Comparison of ENCODE assay signal across 8 mouse cellular contexts in genomic region chr11:82763742-82764437, GRCm38 (mm10). TPM values are rescaled to one million over a fixed set of nuclear protein-coding genes. Genes with fewer than 3 reads are reported as not detected.
DNase-seq lines count a peak whose midpoint lies in the region; ATAC-seq and TF ChIP-seq lines count a peak whose summit lies in the region.

Gene Cct6b (minus strand): TSS chr11:82764321.
Gene Zfp830 (plus strand): TSS chr11:82764345.

- peak; percentile 99 for ATAC-seq in frontal cortex, adult (ENCODE audit: low TSS enrichment)
- peak; percentile 99 for ATAC-seq in lung, embryonic 15.5 days (ENCODE audit: borderline replicate concordance, extremely low read depth, low FRiP score, low TSS enrichment)

- H3K36me3 ChIP-seq in hindbrain, embryonic 10.5 days, result peaks cover 20% of the 10 kb centered on the region
- H3K36me3 ChIP-seq in lung, embryonic 15.5 days, result peaks cover 4% of the 10 kb centered on the region
- H3K36me3 ChIP-seq in thymus, adult 2 months (ENCODE audit: control insufficient read depth, insufficient read depth, low read length), result peaks cover 3% of the 10 kb centered on the region; the same call in 1 of the 2 replicates

- H3K4me2 ChIP-seq in lung, embryonic 15.5 days, result peak within 1 kb of the TSS; percentile 83

- DNase-seq in NIH3T3 (ENCODE audit: low read depth), result peak; percentile 98
- DNase-seq in cerebellum, adult 9-11 months, result peak; percentile 92
- DNase-seq in hindbrain, embryonic 10.5 days (ENCODE audit: low spot score), result peak; percentile 92
- peak; percentile 81 for DNase-seq in layer of hippocampus, adult 9-10 months (ENCODE audit: low spot score)
- peak; percentile 89 for DNase-seq in thymus, adult 2 months

- peak within 1 kb of the TSS; percentile 80 for H3K4me3 ChIP-seq in hindbrain, embryonic 10.5 days
- peak within 1 kb of the TSS; percentile 87 for H3K4me3 ChIP-seq in lung, embryonic 15.5 days
- peak within 1 kb of the TSS; percentile 84 for H3K4me3 ChIP-seq in olfactory bulb, adult 2 months (ENCODE audit: insufficient read depth, low read depth, low read length)
- H3K4me3 ChIP-seq in thymus, adult 2 months (ENCODE audit: control insufficient read depth, insufficient read depth, low read length), result peak within 1 kb of the TSS; percentile 65

- H3K9me3 ChIP-seq in hindbrain, embryonic 10.5 days, result no peaks in the 10 kb centered on the region
- H3K9me3 ChIP-seq in lung, embryonic 15.5 days, result no peaks in the 10 kb centered on the region

- peak within 1 kb of the TSS; percentile 85 for H3K9ac ChIP-seq in lung, embryonic 15.5 days

- under 1% methylated on average over 44 of the region's 44 CpGs for WGBS in hindbrain, embryonic 10.5 days
- under 1% methylated on average over 44 of the region's 44 CpGs for WGBS in lung, embryonic 15.5 days
- WGBS in olfactory bulb, adult 2 months, result 0% methylated on average over 44 of the region's 44 CpGs
- WGBS in thymus, adult 2 months, result under 1% methylated on average over 44 of the region's 44 CpGs

- peak; percentile 85 for TF ChIP-seq POLR2A in olfactory bulb, adult 2 months (IDR thresholded peaks at IDR 0.05; ENCODE audit: insufficient read depth, low read depth, low read length)
- TF ChIP-seq POLR2A in thymus, adult 2 months (IDR thresholded peaks at IDR 0.05; ENCODE audit: control insufficient read depth, extremely low read depth, insufficient read depth, low read length, poor library complexity), result peak; percentile 80

- TF ChIP-seq CTCF in olfactory bulb, adult 2 months (IDR thresholded peaks at IDR 0.05; ENCODE audit: insufficient read depth, low read depth, low read length), result no peak
- peak; percentile 53; the same call in 1 of the 2 replicates for TF ChIP-seq CTCF in thymus, adult 2 months (IDR thresholded peaks at IDR 0.05; ENCODE audit: borderline replicate concordance, control insufficient read depth, extremely low read depth, insufficient read depth, low read length, poor library complexity)

- H3K27ac ChIP-seq in hindbrain, embryonic 10.5 days, result peak within 1 kb of the TSS; percentile 91
- H3K27ac ChIP-seq in lung, embryonic 15.5 days, result peak within 1 kb of the TSS; percentile 91
- peak within 1 kb of the TSS; percentile 83 for H3K27ac ChIP-seq in olfactory bulb, adult 2 months (ENCODE audit: insufficient read depth, low read depth, low read length)
- peak within 1 kb of the TSS; percentile 51 for H3K27ac ChIP-seq in thymus, adult 2 months (ENCODE audit: control insufficient read depth, insufficient read depth, low read length)

- H3K4me1 ChIP-seq in hindbrain, embryonic 10.5 days (replicated peaks), result peaks cover 26% of the 10 kb centered on the region
- peaks cover 22% of the 10 kb centered on the region for H3K4me1 ChIP-seq in lung, embryonic 15.5 days
- peaks cover 5% of the 10 kb centered on the region for H3K4me1 ChIP-seq in olfactory bulb, adult 2 months (ENCODE audit: control insufficient read depth, insufficient read depth, low read length)
- peaks cover 8% of the 10 kb centered on the region for H3K4me1 ChIP-seq in thymus, adult 2 months (replicated peaks; ENCODE audit: control insufficient read depth, insufficient read depth, low read length)

- no peaks in the 10 kb centered on the region for H3K27me3 ChIP-seq in hindbrain, embryonic 10.5 days (ENCODE audit: insufficient read depth, poor library complexity, severe bottlenecking)
- H3K27me3 ChIP-seq in lung, embryonic 15.5 days, result 0 out of 2 replicates have a peak, but pooled peaks cover 3% of the 10 kb centered on the region
- no peaks in the 10 kb centered on the region for H3K27me3 ChIP-seq in thymus, adult 2 months (ENCODE audit: control insufficient read depth, insufficient read depth, low read length)

RNA-seq across cellular contexts. Expression of gene Cct6b, which starts in this region (rescaled TPM):
- polyA plus RNA-seq in hindbrain, embryonic 10.5 days (2016; fragmentation: Nextera tagmentation; extraction: Ambion mirVana), result 0.37 and 0.41 TPM in 2 replicates
- 0.31 TPM in 2 replicates for polyA plus RNA-seq in lung, embryonic 15.5 days (2015; fragmentation: Nextera tagmentation; extraction: Ambion mirVana)
- polyA plus RNA-seq in olfactory bulb, adult 2 months (2012; ENCODE audit: insufficient read depth, insufficient read length, low replicate concordance, missing spikeins), result not detected in 2 replicates
- 0.16 and 0.19 TPM in 2 replicates for polyA plus RNA-seq in thymus, adult 2 months (2012; rRNA removed)

RNA-seq across cellular contexts. Expression of gene Zfp830, which starts in this region (rescaled TPM):
- polyA plus RNA-seq in hindbrain, embryonic 10.5 days (2016; fragmentation: Nextera tagmentation; extraction: Ambion mirVana), result 31.6 and 35.8 TPM in 2 replicates
- polyA plus RNA-seq in lung, embryonic 15.5 days (2015; fragmentation: Nextera tagmentation; extraction: Ambion mirVana), result 34.4 and 36.4 TPM in 2 replicates
- not detected in 2 replicates for polyA plus RNA-seq in olfactory bulb, adult 2 months (2012; ENCODE audit: insufficient read depth, insufficient read length, low replicate concordance, missing spikeins)
- polyA plus RNA-seq in thymus, adult 2 months (2012; rRNA removed), result 8.1 and 8.7 TPM in 2 replicates

Comparison
In these comparisons a context has a peak if more than half of its experiments do, and no peak if none do; other contexts are left out.
1. Peak in every context shown above with its lines: DNase-seq, ATAC-seq, H3K4me3 ChIP-seq and H3K27ac ChIP-seq.